Mouse (Mus musculus): ENCODE data around the gene Krt17. TPM values are rescaled to one million over a fixed set of nuclear protein-coding genes. Genes with fewer than 3 reads are reported as not detected.
"Not testable (repeated sequence)": the region's sequence is repeated elsewhere in the genome, so short reads cannot be mapped to it uniquely, and the experiment has no call there.

Krt17 gene
- polyA plus RNA-seq, 1 experiment from 2014 or later, result 11.6 TPM

- H3K4me1 ChIP-seq (ENCODE audit: control insufficient read depth, insufficient read depth, low read length), result no peaks in the 10 kb centered on the region
- no peaks in the 10 kb centered on the region for H3K9me3 ChIP-seq (ENCODE audit: control insufficient read depth, low read length)
- H3K4me3 ChIP-seq (ENCODE audit: low read depth, low read length), result no peak overlapping the region
- H3K4me2 ChIP-seq (ENCODE audit: low read depth, severe bottlenecking), result no peak overlapping the region
- no peaks in the 10 kb centered on the region for H3K27me3 ChIP-seq (ENCODE audit: control insufficient read depth, insufficient read depth, low read length)
- no peaks in the 10 kb centered on the region for H3K36me3 ChIP-seq (ENCODE audit: control insufficient read depth, insufficient read depth, low read length)
- ATAC-seq (ENCODE audit: insufficient number of reproducible peaks, low FRiP score, low TSS enrichment, low read depth), result no peak
- no peak overlapping the region for H3K27ac ChIP-seq (replicated peaks; ENCODE audit: low read depth, low read length)
- no peak for DNase-seq (ENCODE audit: low spot score)
- WGBS, result 91% methylated on average over 1 of the region's 1 CpGs
- no peak overlapping the region for H3K9ac ChIP-seq (ENCODE audit: low read length)
Observed at GRCm38 (mm10) chr11:100257967-100258366, 2.9 kb downstream of the Krt17 start.

DNA sequence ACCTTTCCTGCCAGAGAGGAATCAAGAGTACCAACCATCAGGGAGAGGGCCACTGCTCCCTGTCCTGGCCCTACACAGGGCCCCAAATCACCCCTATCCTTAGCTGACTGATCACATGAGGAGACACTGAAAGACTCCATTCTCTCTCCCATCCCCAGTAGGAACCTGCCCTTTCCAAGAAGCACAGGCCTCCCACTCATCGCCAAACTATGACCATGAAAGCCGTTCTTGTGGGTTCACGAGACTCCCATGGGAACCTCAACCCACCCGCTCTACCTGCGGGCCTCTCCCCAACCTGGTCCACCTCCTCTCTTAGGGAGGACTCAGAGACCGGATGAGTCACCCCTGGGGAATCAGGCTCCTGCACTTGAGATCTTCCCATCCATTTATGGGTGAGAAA lies 5.3 kb downstream of the Krt17 start:
- Histone ChIP-seq H3K9me3 (ENCODE audit: control insufficient read depth, low read length) (no peaks in the 10 kb centered on the region), H3K27me3 (ENCODE audit: control insufficient read depth, insufficient read depth, low read length) (no peaks in the 10 kb centered on the region), H3K4me2 (ENCODE audit: low read depth, severe bottlenecking) (no peak overlapping the region), H3K27ac (replicated peaks; ENCODE audit: low read depth, low read length) (no peak overlapping the region), H3K4me3 (ENCODE audit: low read depth, low read length) (no peak overlapping the region), H3K9ac (ENCODE audit: low read length) (no peak overlapping the region), H3K36me3 (ENCODE audit: control insufficient read depth, insufficient read depth, low read length) (no peaks in the 10 kb centered on the region), H3K4me1 (ENCODE audit: control insufficient read depth, insufficient read depth, low read length) (no peaks in the 10 kb centered on the region)
- ATAC-seq (ENCODE audit: insufficient number of reproducible peaks, low FRiP score, low TSS enrichment, low read depth) (no peak), DNase-seq (ENCODE audit: low spot score) (no peak)
- 94% methylated on average over 6 of the region's 6 CpGs for WGBS

- Histone ChIP-seq H3K4me3 (ENCODE audit: low read depth, low read length) (no peak overlapping the region), H3K27me3 (ENCODE audit: control insufficient read depth, insufficient read depth, low read length) (no peaks in the 10 kb centered on the region), H3K4me2 (ENCODE audit: low read depth, severe bottlenecking) (no peak overlapping the region), H3K9ac (ENCODE audit: low read length) (no peak overlapping the region), H3K36me3 (ENCODE audit: control insufficient read depth, insufficient read depth, low read length) (no peaks in the 10 kb centered on the region), H3K4me1 (ENCODE audit: control insufficient read depth, insufficient read depth, low read length) (no peaks in the 10 kb centered on the region), H3K27ac (replicated peaks; ENCODE audit: low read depth, low read length) (no peak overlapping the region), H3K9me3 (ENCODE audit: control insufficient read depth, low read length) (no peaks in the 10 kb centered on the region)
- no peak for ATAC-seq (ENCODE audit: insufficient number of reproducible peaks, low FRiP score, low TSS enrichment, low read depth)
- 57% methylated on average over 5 of the region's 5 CpGs for WGBS
- DNase-seq (ENCODE audit: low spot score), result no peak
Observed at GRCm38 (mm10) chr11:100254360-100255090, 6.3 kb downstream of the Krt17 start.

DNA sequence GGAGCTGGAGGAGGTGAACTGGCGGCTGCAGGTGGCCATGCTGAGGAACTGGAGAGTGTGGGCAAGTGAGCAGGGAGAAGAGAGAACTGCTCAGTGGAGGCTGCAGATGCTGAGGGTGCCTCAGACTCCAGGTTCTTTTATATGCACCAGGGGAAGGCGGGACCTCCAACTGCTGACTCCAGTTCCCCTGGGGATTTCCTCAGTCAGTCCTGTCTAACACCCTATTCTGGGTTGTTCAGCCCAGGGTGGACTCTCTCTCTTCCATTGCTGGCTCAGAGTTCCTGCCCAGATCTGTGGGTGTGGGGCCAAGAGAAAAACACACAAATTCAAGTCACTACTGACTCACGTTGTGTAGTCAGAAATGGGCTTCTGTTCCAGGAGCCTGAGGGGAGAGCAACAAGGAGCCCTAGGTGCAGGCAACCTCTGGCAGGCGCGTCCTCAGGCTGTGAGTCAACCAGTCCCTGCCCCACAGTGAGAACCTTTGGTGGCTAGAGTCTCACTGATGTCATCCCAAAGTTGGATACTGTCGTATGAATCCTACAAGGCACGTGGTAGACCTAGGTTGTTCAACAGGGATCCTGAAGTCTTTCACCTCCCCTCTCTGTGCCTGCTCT lies 11.9 kb downstream of the Krt17 start, which contains the start of gene Krt16:
Gene Krt16, minus strand, starts transcription at position 51 of the 614 bp plus-strand sequence.
- Histone ChIP-seq H3K9ac (ENCODE audit: low read length) (no peak within 1 kb of the TSS), H3K4me2 (ENCODE audit: low read depth, severe bottlenecking) (no peak within 1 kb of the TSS), H3K27ac (replicated peaks; ENCODE audit: low read depth, low read length) (no peak within 1 kb of the TSS), H3K36me3 (ENCODE audit: control insufficient read depth, insufficient read depth, low read length) (no peaks in the 10 kb centered on the region), H3K27me3 (ENCODE audit: control insufficient read depth, insufficient read depth, low read length) (no peaks in the 10 kb centered on the region), H3K4me1 (ENCODE audit: control insufficient read depth, insufficient read depth, low read length) (no peaks in the 10 kb centered on the region), H3K9me3 (ENCODE audit: control insufficient read depth, low read length) (no peaks in the 10 kb centered on the region), H3K4me3 (ENCODE audit: low read depth, low read length) (no peak within 1 kb of the TSS)
- no peak for ATAC-seq (ENCODE audit: insufficient number of reproducible peaks, low FRiP score, low TSS enrichment, low read depth)
- WGBS, result 81% methylated on average over 7 of the region's 7 CpGs
- no peak for DNase-seq (ENCODE audit: low spot score)

- not testable (repeated sequence) for ATAC-seq (ENCODE audit: insufficient number of reproducible peaks, low FRiP score, low TSS enrichment, low read depth)
Observed at GRCm38 (mm10) chr11:100246471-100246870, 14.4 kb downstream of the Krt17 start.

GRCm38 (mm10) chr11:100240272-100240671 lies 20.6 kb downstream of the Krt17 start:
- not testable (repeated sequence) for H3K4me3 ChIP-seq (ENCODE audit: low read depth, low read length); H3K9me3 ChIP-seq (ENCODE audit: control insufficient read depth, low read length); H3K4me2 ChIP-seq (ENCODE audit: low read depth, severe bottlenecking); H3K36me3 ChIP-seq (ENCODE audit: control insufficient read depth, insufficient read depth, low read length); H3K27me3 ChIP-seq (ENCODE audit: control insufficient read depth, insufficient read depth, low read length); ATAC-seq (ENCODE audit: insufficient number of reproducible peaks, low FRiP score, low TSS enrichment, low read depth); H3K27ac ChIP-seq (replicated peaks; ENCODE audit: low read depth, low read length); DNase-seq (ENCODE audit: low spot score); H3K9ac ChIP-seq (ENCODE audit: low read length); H3K4me1 ChIP-seq (ENCODE audit: control insufficient read depth, insufficient read depth, low read length)
- 89% methylated on average over 4 of the region's 4 CpGs for WGBS

More at GRCm38 (mm10) chr11:100246471-100246870, 14.4 kb downstream of the Krt17 start:
- H3K4me3 ChIP-seq (ENCODE audit: low read depth, low read length); H3K4me1 ChIP-seq (ENCODE audit: control insufficient read depth, insufficient read depth, low read length); H3K27me3 ChIP-seq (ENCODE audit: control insufficient read depth, insufficient read depth, low read length); H3K36me3 ChIP-seq (ENCODE audit: control insufficient read depth, insufficient read depth, low read length); H3K27ac ChIP-seq (replicated peaks; ENCODE audit: low read depth, low read length); H3K9me3 ChIP-seq (ENCODE audit: control insufficient read depth, low read length); DNase-seq (ENCODE audit: low spot score); H3K9ac ChIP-seq (ENCODE audit: low read length); H3K4me2 ChIP-seq (ENCODE audit: low read depth, severe bottlenecking): not testable (repeated sequence)
- WGBS, result 65% methylated on average over 7 of the region's 7 CpGs

GRCm38 (mm10) chr11:100221741-100222140 lies 39.1 kb downstream of the Krt17 start:
- H3K36me3 ChIP-seq (ENCODE audit: control insufficient read depth, insufficient read depth, low read length), result no peaks in the 10 kb centered on the region
- no peak overlapping the region for H3K4me2 ChIP-seq (ENCODE audit: low read depth, severe bottlenecking)
- H3K9me3 ChIP-seq (ENCODE audit: control insufficient read depth, low read length), result no peaks in the 10 kb centered on the region
- H3K4me3 ChIP-seq (ENCODE audit: low read depth, low read length), result no peak overlapping the region
- DNase-seq (ENCODE audit: low spot score), result no peak
- no peak overlapping the region for H3K27ac ChIP-seq (replicated peaks; ENCODE audit: low read depth, low read length)
- WGBS, result 76% methylated on average over 8 of the region's 8 CpGs
- no peaks in the 10 kb centered on the region for H3K4me1 ChIP-seq (ENCODE audit: control insufficient read depth, insufficient read depth, low read length)
- H3K27me3 ChIP-seq (ENCODE audit: control insufficient read depth, insufficient read depth, low read length), result no peaks in the 10 kb centered on the region
- H3K9ac ChIP-seq (ENCODE audit: low read length), result no peak overlapping the region
- no peak for ATAC-seq (ENCODE audit: insufficient number of reproducible peaks, low FRiP score, low TSS enrichment, low read depth)

DNA sequence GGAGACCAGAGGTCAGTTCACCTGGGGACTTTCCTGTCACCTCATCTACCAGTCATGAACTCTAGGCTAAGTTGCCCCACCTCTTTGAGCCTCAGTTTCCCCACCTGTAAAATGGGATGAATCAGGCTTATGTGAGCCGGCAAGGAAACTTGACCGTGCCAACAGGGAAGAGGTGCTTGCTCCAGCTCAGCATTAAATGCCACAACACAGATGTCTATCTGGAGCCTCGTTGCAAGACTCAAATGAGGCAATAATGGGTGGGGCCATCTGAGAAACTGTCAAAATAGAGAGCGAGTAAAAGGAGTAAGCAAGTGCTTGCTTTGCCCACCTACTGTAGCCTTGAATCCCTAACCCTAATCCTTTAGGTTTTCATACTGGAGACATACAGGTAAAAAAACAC lies 41.5 kb downstream of the Krt17 start:
- H3K4me1 ChIP-seq (ENCODE audit: control insufficient read depth, insufficient read depth, low read length), result no peaks in the 10 kb centered on the region
- WGBS, result 81% methylated on average over 4 of the region's 4 CpGs
- no peaks in the 10 kb centered on the region for H3K27me3 ChIP-seq (ENCODE audit: control insufficient read depth, insufficient read depth, low read length)
- no peaks in the 10 kb centered on the region for H3K36me3 ChIP-seq (ENCODE audit: control insufficient read depth, insufficient read depth, low read length)
- H3K9ac ChIP-seq (ENCODE audit: low read length), result no peak overlapping the region
- no peak overlapping the region for H3K4me2 ChIP-seq (ENCODE audit: low read depth, severe bottlenecking)
- no peak overlapping the region for H3K27ac ChIP-seq (replicated peaks; ENCODE audit: low read depth, low read length)
- no peak for DNase-seq (ENCODE audit: low spot score)
- no peak for ATAC-seq (ENCODE audit: insufficient number of reproducible peaks, low FRiP score, low TSS enrichment, low read depth)
- no peak overlapping the region for H3K4me3 ChIP-seq (ENCODE audit: low read depth, low read length)
- no peaks in the 10 kb centered on the region for H3K9me3 ChIP-seq (ENCODE audit: control insufficient read depth, low read length)

Measured in limb, embryonic 11.5 days (tissue).